Mouse (Mus musculus) heart, embryonic 15.5 days (tissue): ENCODE results near the gene Xrcc5. TPM values are rescaled to one million over a fixed set of nuclear protein-coding genes. Genes with fewer than 3 reads are reported as not detected.

Experiments used
- polyA plus RNA-seq: library from polyadenylated mRNA; unstranded; fragments of >200 nt; fragmentation: Nextera tagmentation; extraction: Ambion mirVana; gene quantifications from 2 replicates; pipeline ENCODE4 v1.2.1, GENCODE M21; 2015

Gene Xrcc5
- polyA plus RNA-seq, 1 experiment from 2014 or later: 16.7 TPM

Other genes with a start within 250 kb of the Xrcc5 start
- 6.0 and 15.2 TPM in 2 replicates for gene Mreg, start 95.1 kb upstream of the Xrcc5 start, polyA plus RNA-seq
- 21.7 and 23.3 TPM in 2 replicates for gene Pecr, start 23.1 kb upstream of the Xrcc5 start, polyA plus RNA-seq
- gene Tmem169, start 23.1 kb upstream of the Xrcc5 start, polyA plus RNA-seq: 0.68 and 3.1 TPM in 2 replicates
- gene March4, start 229.5 kb downstream of the Xrcc5 start, polyA plus RNA-seq: 0.04 and 0.10 TPM in 2 replicates